Mouse (Mus musculus): Measurements from ENCODE around the gene Pik3c2a. TPM values are rescaled to one million over a fixed set of nuclear protein-coding genes. Genes with fewer than 3 reads are reported as not detected.

Pik3c2a gene
- polyA plus RNA-seq, 1 experiment from 2014 or later: 34.5 TPM

Other genes starting within 250 kb of the Pik3c2a start
- 5.8 and 6.9 TPM in 2 replicates for gene Plekha7, start 135.1 kb downstream of the Pik3c2a start, polyA plus RNA-seq (2016; fragmentation: Nextera tagmentation; extraction: Ambion mirVana)
- 840 and 992 TPM in 2 replicates for gene Rps13, start 109.3 kb downstream of the Pik3c2a start, polyA plus RNA-seq (2016; fragmentation: Nextera tagmentation; extraction: Ambion mirVana)
- gene Nucb2, start 60.9 kb upstream of the Pik3c2a start, polyA plus RNA-seq (2016; fragmentation: Nextera tagmentation; extraction: Ambion mirVana): 6.6 and 7.1 TPM in 2 replicates